Mouse (Mus musculus): ENCODE measurements around the gene Hacd1. TPM values are rescaled to one million over a fixed set of nuclear protein-coding genes. Genes with fewer than 3 reads are reported as not detected.
A peak's percentile ranks its signal among the peaks of the same experiment; 100 is the strongest.

Hacd1 gene
- polyA plus RNA-seq, 1 experiment from 2014 or later, result 91.4 TPM

GRCm38 (mm10) chr2:13932253-13932652, 123.7 kb downstream of the Hacd1 start:
- no peaks in the 10 kb centered on the region for H3K27me3 ChIP-seq (ENCODE audit: insufficient read depth, low read length)
- H3K9me3 ChIP-seq (replicated peaks; ENCODE audit: low read length), result no peaks in the 10 kb centered on the region
- H3K9ac ChIP-seq (ENCODE audit: low read depth, low read length), result no peak overlapping the region
- no peaks in the 10 kb centered on the region for H3K36me3 ChIP-seq (ENCODE audit: insufficient read depth, low read length)
- no peak for DNase-seq (ENCODE audit: low spot score)
- ATAC-seq (replicated peaks; ENCODE audit: low FRiP score, low read depth), result no peak
- H3K4me2 ChIP-seq (ENCODE audit: low read length), result no peak overlapping the region
- H3K27ac ChIP-seq, result no peak overlapping the region
- TF ChIP-seq CTCF (IDR thresholded peaks at IDR 0.05; ENCODE audit: low read depth), result peak; percentile 34; the same call in 1 of the 2 replicates
- no peaks in the 10 kb centered on the region for H3K4me1 ChIP-seq (replicated peaks; ENCODE audit: insufficient read depth, low read length)
- H3K4me3 ChIP-seq (replicated peaks; ENCODE audit: low read depth, low read length), result no peak overlapping the region

GRCm38 (mm10) chr2:13930724-13931123, 125.2 kb downstream of the Hacd1 start:
- 88% methylated on average over 1 of the region's 1 CpGs for WGBS

GRCm38 (mm10) chr2:13888568-13888967, 167.4 kb downstream of the Hacd1 start:
- H3K9ac ChIP-seq (ENCODE audit: low read depth, low read length), result no peak overlapping the region
- DNase-seq (ENCODE audit: low spot score) (peak; percentile 85), ATAC-seq (replicated peaks; ENCODE audit: low FRiP score, low read depth) (no peak)
- no peak for TF ChIP-seq CTCF (IDR thresholded peaks at IDR 0.05; ENCODE audit: low read depth)
- H3K27me3 ChIP-seq (ENCODE audit: insufficient read depth, low read length), result no peaks in the 10 kb centered on the region
- H3K36me3 ChIP-seq (ENCODE audit: insufficient read depth, low read length), result no peaks in the 10 kb centered on the region
- no peaks in the 10 kb centered on the region for H3K4me1 ChIP-seq (replicated peaks; ENCODE audit: insufficient read depth, low read length)
- no peak overlapping the region for H3K4me3 ChIP-seq (replicated peaks; ENCODE audit: low read depth, low read length)
- no peak overlapping the region for H3K4me2 ChIP-seq (ENCODE audit: low read length)
- no peak overlapping the region for H3K27ac ChIP-seq
- no peaks in the 10 kb centered on the region for H3K9me3 ChIP-seq (replicated peaks; ENCODE audit: low read length)

More at GRCm38 (mm10) chr2:13930724-13931123, 125.2 kb downstream of the Hacd1 start:
- no peak for ATAC-seq (replicated peaks; ENCODE audit: low FRiP score, low read depth)
- Histone ChIP-seq H3K9me3 (replicated peaks; ENCODE audit: low read length) (no peaks in the 10 kb centered on the region), H3K4me1 (replicated peaks; ENCODE audit: insufficient read depth, low read length) (no peaks in the 10 kb centered on the region), H3K9ac (ENCODE audit: low read depth, low read length) (no peak overlapping the region), H3K27me3 (ENCODE audit: insufficient read depth, low read length) (no peaks in the 10 kb centered on the region), H3K27ac (no peak overlapping the region), H3K36me3 (ENCODE audit: insufficient read depth, low read length) (no peaks in the 10 kb centered on the region), H3K4me3 (replicated peaks; ENCODE audit: low read depth, low read length) (no peak overlapping the region), H3K4me2 (ENCODE audit: low read length) (no peak overlapping the region)
- no peak for TF ChIP-seq CTCF (IDR thresholded peaks at IDR 0.05; ENCODE audit: low read depth)
- no peak for DNase-seq (ENCODE audit: low spot score)

GRCm38 (mm10) chr2:13857461-13857860, 198.5 kb downstream of the Hacd1 start:
- no peak for DNase-seq (ENCODE audit: low spot score)
- Histone ChIP-seq H3K27me3 (ENCODE audit: insufficient read depth, low read length) (no peaks in the 10 kb centered on the region), H3K4me3 (replicated peaks; ENCODE audit: low read depth, low read length) (no peak overlapping the region), H3K4me1 (replicated peaks; ENCODE audit: insufficient read depth, low read length) (no peaks in the 10 kb centered on the region), H3K9me3 (replicated peaks; ENCODE audit: low read length) (no peaks in the 10 kb centered on the region), H3K27ac (no peak overlapping the region), H3K4me2 (ENCODE audit: low read length) (no peak overlapping the region), H3K9ac (ENCODE audit: low read depth, low read length) (no peak overlapping the region), H3K36me3 (ENCODE audit: insufficient read depth, low read length) (no peaks in the 10 kb centered on the region)
- 54% methylated on average over 2 of the region's 2 CpGs for WGBS
- ATAC-seq (replicated peaks; ENCODE audit: low FRiP score, low read depth), result no peak
- no peak for TF ChIP-seq CTCF (IDR thresholded peaks at IDR 0.05; ENCODE audit: low read depth)

GRCm38 (mm10) chr2:13855510-13855909, 200.4 kb downstream of the Hacd1 start:
- H3K36me3 ChIP-seq (ENCODE audit: insufficient read depth, low read length), result no peaks in the 10 kb centered on the region
- ATAC-seq (replicated peaks; ENCODE audit: low FRiP score, low read depth) (no peak), DNase-seq (ENCODE audit: low spot score) (peak; percentile 6)
- H3K4me2 ChIP-seq (ENCODE audit: low read length), result no peak overlapping the region
- H3K27me3 ChIP-seq (ENCODE audit: insufficient read depth, low read length), result no peaks in the 10 kb centered on the region
- H3K4me1 ChIP-seq (replicated peaks; ENCODE audit: insufficient read depth, low read length), result no peaks in the 10 kb centered on the region
- no peak overlapping the region for H3K9ac ChIP-seq (ENCODE audit: low read depth, low read length)
- no peaks in the 10 kb centered on the region for H3K9me3 ChIP-seq (replicated peaks; ENCODE audit: low read length)
- TF ChIP-seq CTCF (IDR thresholded peaks at IDR 0.05; ENCODE audit: low read depth), result peak; percentile 61
- 66% methylated on average over 3 of the region's 3 CpGs for WGBS
- H3K4me3 ChIP-seq (replicated peaks; ENCODE audit: low read depth, low read length), result no peak overlapping the region
- H3K27ac ChIP-seq, result no peak overlapping the region

GRCm38 (mm10) chr2:13836310-13836709, 219.6 kb downstream of the Hacd1 start:
- no peaks in the 10 kb centered on the region for H3K4me1 ChIP-seq (replicated peaks; ENCODE audit: insufficient read depth, low read length)
- H3K36me3 ChIP-seq (ENCODE audit: insufficient read depth, low read length), result no peaks in the 10 kb centered on the region
- no peaks in the 10 kb centered on the region for H3K27me3 ChIP-seq (ENCODE audit: insufficient read depth, low read length)
- H3K9ac ChIP-seq (ENCODE audit: low read depth, low read length), result no peak overlapping the region
- no peak overlapping the region for H3K4me2 ChIP-seq (ENCODE audit: low read length)
- H3K9me3 ChIP-seq (replicated peaks; ENCODE audit: low read length), result no peaks in the 10 kb centered on the region
- no peak for DNase-seq (ENCODE audit: low spot score)
- no peak overlapping the region for H3K4me3 ChIP-seq (replicated peaks; ENCODE audit: low read depth, low read length)
- no peak for ATAC-seq (replicated peaks; ENCODE audit: low FRiP score, low read depth)
- 79% methylated on average over 3 of the region's 3 CpGs for WGBS
- no peak overlapping the region for H3K27ac ChIP-seq
- TF ChIP-seq CTCF (IDR thresholded peaks at IDR 0.05; ENCODE audit: low read depth), result no peak

GRCm38 (mm10) chr2:13834989-13835388, 220.9 kb downstream of the Hacd1 start:
- WGBS, result 46% methylated on average over 1 of the region's 1 CpGs
- Histone ChIP-seq H3K4me3 (replicated peaks; ENCODE audit: low read depth, low read length) (no peak overlapping the region), H3K36me3 (ENCODE audit: insufficient read depth, low read length) (no peaks in the 10 kb centered on the region), H3K9ac (ENCODE audit: low read depth, low read length) (no peak overlapping the region), H3K4me1 (replicated peaks; ENCODE audit: insufficient read depth, low read length) (no peaks in the 10 kb centered on the region), H3K27ac (no peak overlapping the region), H3K9me3 (replicated peaks; ENCODE audit: low read length) (no peaks in the 10 kb centered on the region), H3K4me2 (ENCODE audit: low read length) (no peak overlapping the region), H3K27me3 (ENCODE audit: insufficient read depth, low read length) (no peaks in the 10 kb centered on the region)
- ATAC-seq (replicated peaks; ENCODE audit: low FRiP score, low read depth) (no peak), DNase-seq (ENCODE audit: low spot score) (peak; percentile 31)
- TF ChIP-seq CTCF (IDR thresholded peaks at IDR 0.05; ENCODE audit: low read depth), result no peak

Data from kidney, postnatal 0 days (tissue).